Mouse (Mus musculus): ENCODE measurements around the gene Phrf1.

- TF ChIP-seq CTCF (conservative IDR thresholded peaks at IDR 0.05; ENCODE audit: low read length), result no peak
- no peak for TF ChIP-seq POU5F1 (IDR thresholded peaks at IDR 0.05; ENCODE audit: borderline replicate concordance, low read length)
- TF ChIP-seq NANOG (IDR thresholded peaks at IDR 0.05; ENCODE audit: borderline replicate concordance, low read length), result no peak
These were observed 65.9 kb downstream of the Phrf1 start for GRCm38 (mm10) chr7:141294479-141294878.

All from E14TG2a.4 (cell line).